Mouse (Mus musculus) left cerebral cortex, postnatal 4 days (tissue): ENCODE data around the gene Apol10b. TPM values are rescaled to one million over a fixed set of nuclear protein-coding genes. Genes with fewer than 3 reads are reported as not detected.

Source experiments
- total RNA-seq, 2 experiments: library from RNA; stranded (reverse); gene quantifications; 2 replicates each; pipeline ENCODE4 v1.2.3; 2021

Apol10b gene
- total RNA-seq, 2 experiments from 2014 or later, result not detected

Other genes with a start within 250 kb of the Apol10b start
- gene Apol7a, start 197.0 kb downstream of the Apol10b start, total RNA-seq, result not detected
- under 1 TPM in 1 of 2 experiments, not detected in 1; 0.22 TPM for gene Apol9a, start 185.0 kb downstream of the Apol10b start, total RNA-seq
- not detected for gene Apol7b, start 148.6 kb downstream of the Apol10b start, total RNA-seq
- not detected for gene Apol10a, start 119.1 kb downstream of the Apol10b start, total RNA-seq
- not detected for gene Apol11a, start 87.9 kb downstream of the Apol10b start, total RNA-seq
- gene Apol7c, start 62.8 kb downstream of the Apol10b start, total RNA-seq, result not detected
- gene 1700025B11Rik, start 34.2 kb downstream of the Apol10b start, total RNA-seq, result not detected
- not detected for gene Gm36245, start 3.1 kb upstream of the Apol10b start, total RNA-seq
- gene Apol11b, start 47.2 kb upstream of the Apol10b start, total RNA-seq, result not detected
- not detected for gene Apol7e, start 102.7 kb upstream of the Apol10b start, total RNA-seq
- gene Apol9b, start 132.9 kb upstream of the Apol10b start, total RNA-seq, result under 1 TPM in 1 of 2 experiments, not detected in 1; 0.22 TPM
- gene Apol8, start 160.9 kb upstream of the Apol10b start, total RNA-seq, result under 1 TPM; 0.48 to 0.97 TPM
- gene Myh9, start 246.1 kb upstream of the Apol10b start, total RNA-seq, result 10 to 100 TPM; 59.5 to 63.4 TPM